ENCODE assay signal across 27 mouse cellular contexts in the genomic region with DNA sequence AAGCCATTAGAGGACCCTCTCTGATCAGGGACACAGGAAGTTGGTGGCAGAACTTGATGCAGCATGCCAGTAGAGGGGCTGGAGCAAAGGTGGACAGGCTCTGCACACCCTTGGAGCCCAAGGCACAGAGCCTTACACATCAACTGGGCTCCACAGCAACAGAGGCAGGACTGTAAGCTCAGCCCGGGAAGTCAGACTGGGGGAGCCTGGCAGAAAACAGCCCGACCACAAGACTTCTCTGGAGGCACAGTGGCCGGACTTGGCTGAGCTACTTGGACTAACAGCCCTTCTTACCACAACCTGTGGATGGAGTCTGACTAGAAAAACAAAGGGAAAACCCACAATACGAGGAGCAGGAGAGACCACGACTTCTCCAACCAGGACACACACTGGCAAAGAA. TPM values are rescaled to one million over a fixed set of nuclear protein-coding genes. Genes with fewer than 3 reads are reported as not detected.
A peak's percentile ranks its signal among the peaks of the same experiment; 100 is the strongest.
DNase-seq lines count a peak whose midpoint lies in the region; ATAC-seq lines count a peak whose summit lies in the region.
"Had no signal": no experiment of that assay in that cellular context is flagged by ENCODE, and none has a peak within 500 bp of the region (broad histone marks: within the 10 kb centered on the region; RNA-seq: fewer than 3 reads in every experiment).

No protein-coding gene starts in this region.

- H3K9me3 ChIP-seq in heart, embryonic 12.5 days (replicated peaks) = no peaks in the 10 kb centered on the region
- no peaks in the 10 kb centered on the region for H3K9me3 ChIP-seq in heart, embryonic 11.5 days (replicated peaks; ENCODE audit: control insufficient read depth, low read length)
- H3K9me3 ChIP-seq in embryonic facial prominence, embryonic 13.5 days = no peaks in the 10 kb centered on the region
- no peaks in the 10 kb centered on the region for H3K9me3 ChIP-seq in limb, embryonic 15.5 days
- H3K9me3 ChIP-seq: forebrain, embryonic 12.5 days; hindbrain, embryonic 12.5 days; liver, embryonic 15.5 days; neural tube, embryonic 12.5 days had no signal

- H3K9ac ChIP-seq in heart, embryonic 12.5 days = no peak overlapping the region
- no peak overlapping the region for H3K9ac ChIP-seq in heart, embryonic 11.5 days (ENCODE audit: low read depth, low read length)
- no peak overlapping the region for H3K9ac ChIP-seq in embryonic facial prominence, embryonic 13.5 days
- H3K9ac ChIP-seq in limb, embryonic 15.5 days = no peak overlapping the region
- H3K9ac ChIP-seq: forebrain, embryonic 12.5 days; forebrain, postnatal 0 days; hindbrain, embryonic 12.5 days; liver, embryonic 15.5 days; lung, embryonic 14.5 days; neural tube, embryonic 12.5 days had no signal

- DNase-seq in fibroblast of lung, adult 2 months (ENCODE audit: low read depth) = peak; percentile 73
- DNase-seq in testis, postnatal 14 days (ENCODE audit: low spot score) = no peak
- DNase-seq: adrenal gland, postnatal 25 days; cerebellum, adult 8-10 months; cerebellum, postnatal 25 days; forebrain, postnatal 0 days; gastrocnemius, postnatal 14 days; kidney, adult 9 months; lung, embryonic 14.5 days; lung, postnatal 14 days had no signal

- H3K36me3 ChIP-seq in heart, embryonic 12.5 days = peaks cover 77% of the 10 kb centered on the region
- H3K36me3 ChIP-seq in heart, embryonic 11.5 days (ENCODE audit: control insufficient read depth, insufficient read depth, low read length) = peaks cover 22% of the 10 kb centered on the region
- peaks cover 66% of the 10 kb centered on the region for H3K36me3 ChIP-seq in embryonic facial prominence, embryonic 13.5 days
- H3K36me3 ChIP-seq in limb, embryonic 15.5 days = peaks cover 44% of the 10 kb centered on the region

- no peak overlapping the region for H3K4me2 ChIP-seq in heart, embryonic 12.5 days
- no peak overlapping the region for H3K4me2 ChIP-seq in heart, embryonic 11.5 days
- H3K4me2 ChIP-seq in embryonic facial prominence, embryonic 13.5 days = no peak overlapping the region
- H3K4me2 ChIP-seq in limb, embryonic 15.5 days = no peak overlapping the region
- H3K4me2 ChIP-seq: forebrain, embryonic 12.5 days; hindbrain, embryonic 12.5 days; liver, embryonic 15.5 days; lung, embryonic 14.5 days; neural tube, embryonic 12.5 days had no signal

- no peak overlapping the region for H3K27ac ChIP-seq in heart, embryonic 12.5 days (ENCODE audit: poor library complexity, severe bottlenecking)
- no peak overlapping the region for H3K27ac ChIP-seq in heart, embryonic 11.5 days (ENCODE audit: low read depth, low read length)
- H3K27ac ChIP-seq in embryonic facial prominence, embryonic 13.5 days = peak overlapping the region; percentile 85; the same call in 1 of the 2 replicates
- H3K27ac ChIP-seq in limb, embryonic 15.5 days = peak overlapping the region; percentile 85
- H3K27ac ChIP-seq: forebrain, embryonic 12.5 days; hindbrain, embryonic 12.5 days; hindbrain, postnatal 0 days; left cerebral cortex, adult 2 months; liver, embryonic 15.5 days; neural tube, embryonic 12.5 days had no signal

- H3K27me3 ChIP-seq in heart, embryonic 12.5 days (replicated peaks) = no peaks in the 10 kb centered on the region
- H3K27me3 ChIP-seq in heart, embryonic 11.5 days (ENCODE audit: control insufficient read depth, insufficient read depth, low read length) = no peaks in the 10 kb centered on the region
- no peaks in the 10 kb centered on the region for H3K27me3 ChIP-seq in embryonic facial prominence, embryonic 13.5 days
- H3K27me3 ChIP-seq in limb, embryonic 15.5 days = no peaks in the 10 kb centered on the region
- H3K27me3 ChIP-seq: forebrain, embryonic 12.5 days; hindbrain, embryonic 12.5 days; liver, embryonic 15.5 days; neural tube, embryonic 12.5 days had no signal

- 0 out of 2 replicates have a peak, but pooled peaks have one; percentile 16 for ATAC-seq in heart, embryonic 12.5 days (ENCODE audit: insufficient number of reproducible peaks, low FRiP score)
- no peak for ATAC-seq in heart, embryonic 11.5 days (replicated peaks; ENCODE audit: insufficient number of reproducible peaks, low FRiP score, low TSS enrichment)
- ATAC-seq in embryonic facial prominence, embryonic 13.5 days (ENCODE audit: insufficient number of reproducible peaks, insufficient read depth, low FRiP score, low TSS enrichment, low read depth) = 0 out of 2 replicates have a peak, but pooled peaks have one; percentile 50
- ATAC-seq in limb, embryonic 15.5 days (ENCODE audit: insufficient number of reproducible peaks, low FRiP score, low TSS enrichment, low read depth) = peak; percentile 65; the same call in 1 of the 2 replicates
- ATAC-seq: forebrain, postnatal 0 days; hindbrain, postnatal 0 days; intestine, postnatal 0 days had no signal

- H3K4me3 ChIP-seq in heart, embryonic 12.5 days = no peak overlapping the region
- H3K4me3 ChIP-seq in heart, embryonic 11.5 days (ENCODE audit: low read depth, low read length) = no peak overlapping the region
- no peak overlapping the region for H3K4me3 ChIP-seq in embryonic facial prominence, embryonic 13.5 days
- H3K4me3 ChIP-seq in limb, embryonic 15.5 days = no peak overlapping the region
- H3K4me3 ChIP-seq: forebrain, embryonic 12.5 days; hindbrain, embryonic 12.5 days; left cerebral cortex, adult 2 months; liver, embryonic 15.5 days; myocyte; neural tube, embryonic 12.5 days had no signal

- H3K4me1 ChIP-seq in heart, embryonic 12.5 days (replicated peaks) = peaks cover 14% of the 10 kb centered on the region
- no peaks in the 10 kb centered on the region for H3K4me1 ChIP-seq in heart, embryonic 11.5 days (ENCODE audit: control insufficient read depth, insufficient read depth, low read length)
- H3K4me1 ChIP-seq in embryonic facial prominence, embryonic 13.5 days = peaks cover 20% of the 10 kb centered on the region
- peaks cover 24% of the 10 kb centered on the region for H3K4me1 ChIP-seq in limb, embryonic 15.5 days
- H3K4me1 ChIP-seq: forebrain, embryonic 12.5 days; liver, embryonic 15.5 days; neural tube, embryonic 12.5 days had no signal

- 89% methylated on average over 5 of the region's 5 CpGs for WGBS in heart, embryonic 12.5 days
- 87% methylated on average over 5 of the region's 5 CpGs for whole genome bisulfite sequencing in heart, embryonic 11.5 days (ENCODE audit: insufficient replicate concordance)
- 84% methylated on average over 5 of the region's 5 CpGs for WGBS in embryonic facial prominence, embryonic 13.5 days
- 70% methylated on average over 5 of the region's 5 CpGs for WGBS in limb, embryonic 15.5 days

RNA-seq across cellular contexts. Expression of a gene that starts 29.1 kb away (rescaled TPM):
- not detected in 2 replicates for polyA plus RNA-seq in heart, embryonic 12.5 days (2016; fragmentation: Nextera tagmentation; extraction: Ambion mirVana)
- not detected in 2 replicates for polyA plus RNA-seq in heart, embryonic 11.5 days (2014; fragmentation: Nextera tagmentation; extraction: Ambion mirVana)
- polyA plus RNA-seq in embryonic facial prominence, embryonic 13.5 days (2015; fragmentation: Nextera tagmentation; extraction: Ambion mirVana) = not detected in 2 replicates
- polyA plus RNA-seq in limb, embryonic 15.5 days (2015; fragmentation: Nextera tagmentation; extraction: Ambion mirVana) = not detected in 2 replicates
- polyA plus RNA-seq: brain, embryonic 14.5 days; embryonic facial prominence, embryonic 11.5 days; forebrain, embryonic 12.5 days; forebrain, postnatal 0 days; heart, embryonic 14.5 days; hindbrain, embryonic 12.5 days; hindbrain, postnatal 0 days; intestine, postnatal 0 days; liver, adult 2 months; liver, embryonic 15.5 days; lung, embryonic 14.5 days; midbrain, postnatal 0 days; myocyte; neural tube, embryonic 12.5 days had no signal

RNA-seq across cellular contexts. Expression of a gene that starts 31.4 kb away (rescaled TPM):
- not detected in 2 replicates for polyA plus RNA-seq in heart, embryonic 12.5 days (2016; fragmentation: Nextera tagmentation; extraction: Ambion mirVana)
- polyA plus RNA-seq in heart, embryonic 11.5 days (2014; fragmentation: Nextera tagmentation; extraction: Ambion mirVana) = not detected in 2 replicates
- polyA plus RNA-seq in embryonic facial prominence, embryonic 13.5 days (2015; fragmentation: Nextera tagmentation; extraction: Ambion mirVana) = not detected in 2 replicates
- polyA plus RNA-seq in limb, embryonic 15.5 days (2015; fragmentation: Nextera tagmentation; extraction: Ambion mirVana) = not detected in 2 replicates
- polyA plus RNA-seq: brain, embryonic 14.5 days; embryonic facial prominence, embryonic 11.5 days; forebrain, embryonic 12.5 days; forebrain, postnatal 0 days; heart, embryonic 14.5 days; hindbrain, postnatal 0 days; intestine, postnatal 0 days; liver, adult 2 months; liver, embryonic 15.5 days; lung, embryonic 14.5 days; midbrain, postnatal 0 days; myocyte; neural tube, embryonic 12.5 days had no signal

Comparison
In these comparisons a context has a peak if more than half of its experiments do, and no peak if none do; other contexts are left out.
1. H3K27ac ChIP-seq: peak in embryonic facial prominence, embryonic 13.5 days (single experiment) and limb, embryonic 15.5 days (single experiment); none in heart, embryonic 12.5 days (single experiment) and heart, embryonic 11.5 days (single experiment).